Comparison of ENCODE assay signal across 12 mouse cellular contexts in genomic region chr12:89530679-89531350, GRCm38 (mm10).
DNase-seq lines count a peak whose midpoint lies in the region; ATAC-seq and TF ChIP-seq lines count a peak whose summit lies in the region.
"Had no signal": no experiment of that assay in that cellular context is flagged by ENCODE, and none has a peak within 500 bp of the region (broad histone marks: within the 10 kb centered on the region; RNA-seq: fewer than 3 reads in every experiment).

No protein-coding gene starts in this region.

- no peak overlapping the region for H3K4me3 ChIP-seq in heart, postnatal 0 days (ENCODE audit: low read depth, low read length)
- no peak overlapping the region for H3K4me3 ChIP-seq in forebrain, embryonic 12.5 days (replicated peaks)
- no peak overlapping the region for H3K4me3 ChIP-seq in kidney, embryonic 15.5 days (replicated peaks)
- H3K4me3 ChIP-seq: embryonic facial prominence, embryonic 15.5 days had no signal

- no peaks in the 10 kb centered on the region for H3K36me3 ChIP-seq in heart, postnatal 0 days (replicated peaks; ENCODE audit: control insufficient read depth, insufficient read depth, low read length)
- no peaks in the 10 kb centered on the region for H3K36me3 ChIP-seq in forebrain, embryonic 12.5 days (replicated peaks)
- H3K36me3 ChIP-seq in kidney, embryonic 15.5 days: no peaks in the 10 kb centered on the region
- H3K36me3 ChIP-seq: embryonic facial prominence, embryonic 15.5 days had no signal

- TF ChIP-seq EP300 in heart, postnatal 0 days (IDR thresholded peaks at IDR 0.05; ENCODE audit: low read depth): no peak

- 23% methylated on average over 4 of the region's 4 CpGs for WGBS in heart, postnatal 0 days
- WGBS in forebrain, embryonic 12.5 days: 3% methylated on average over 4 of the region's 4 CpGs
- WGBS in kidney, embryonic 15.5 days: 18% methylated on average over 4 of the region's 4 CpGs

- H3K27me3 ChIP-seq in heart, postnatal 0 days (ENCODE audit: control insufficient read depth, insufficient read depth, low read length): no peaks in the 10 kb centered on the region
- H3K27me3 ChIP-seq in forebrain, embryonic 12.5 days: no peaks in the 10 kb centered on the region
- H3K27me3 ChIP-seq in kidney, embryonic 15.5 days: no peaks in the 10 kb centered on the region
- H3K27me3 ChIP-seq: embryonic facial prominence, embryonic 15.5 days had no signal

- no peak for DNase-seq in heart, postnatal 0 days (ENCODE audit: low spot score)
- no peak for DNase-seq in heart, adult 11 months
- DNase-seq in R1 (ENCODE audit: low read depth, low spot score): peak; percentile 47
- DNase-seq in mesoderm, embryonic 11.5 days (ENCODE audit: low read depth, low spot score): peak; percentile 79
- no peak for DNase-seq in thymus, postnatal 36 days
- no peak for DNase-seq in testis, postnatal 10 days (ENCODE audit: low spot score)
- DNase-seq: B cell, adult 2 months; kidney, postnatal 25 days; lung, adult 18-20 months had no signal

- peak; percentile 38 for TF ChIP-seq CTCF in heart, postnatal 0 days (IDR thresholded peaks at IDR 0.05; ENCODE audit: low read depth)

- no peaks in the 10 kb centered on the region for H3K9me3 ChIP-seq in heart, postnatal 0 days (replicated peaks; ENCODE audit: control insufficient read depth, low read length)
- no peaks in the 10 kb centered on the region for H3K9me3 ChIP-seq in forebrain, embryonic 12.5 days
- H3K9me3 ChIP-seq in kidney, embryonic 15.5 days (replicated peaks): no peaks in the 10 kb centered on the region
- H3K9me3 ChIP-seq: embryonic facial prominence, embryonic 15.5 days had no signal

- ATAC-seq in heart, postnatal 0 days (ENCODE audit: insufficient read depth, low read depth): no peak
- peak; percentile 79 for ATAC-seq in forebrain, embryonic 12.5 days (ENCODE audit: low FRiP score)
- ATAC-seq in kidney, embryonic 15.5 days (replicated peaks; ENCODE audit: low FRiP score): no peak

- H3K27ac ChIP-seq in heart, postnatal 0 days (ENCODE audit: low read depth): no peak overlapping the region
- H3K27ac ChIP-seq in forebrain, embryonic 12.5 days: no peak overlapping the region
- H3K27ac ChIP-seq in kidney, embryonic 15.5 days: no peak overlapping the region
- H3K27ac ChIP-seq: embryonic facial prominence, embryonic 15.5 days had no signal

- no peak overlapping the region for H3K4me2 ChIP-seq in heart, postnatal 0 days (ENCODE audit: low read depth, low read length)
- H3K4me2 ChIP-seq in forebrain, embryonic 12.5 days: no peak overlapping the region
- H3K4me2 ChIP-seq in kidney, embryonic 15.5 days: no peak overlapping the region
- H3K4me2 ChIP-seq: embryonic facial prominence, embryonic 15.5 days had no signal

- no peaks in the 10 kb centered on the region for H3K4me1 ChIP-seq in heart, postnatal 0 days (ENCODE audit: control insufficient read depth, insufficient read depth)
- H3K4me1 ChIP-seq in forebrain, embryonic 12.5 days: peaks cover 7% of the 10 kb centered on the region; the same call in 1 of the 2 replicates
- H3K4me1 ChIP-seq in kidney, embryonic 15.5 days: no peaks in the 10 kb centered on the region
- H3K4me1 ChIP-seq: embryonic facial prominence, embryonic 15.5 days had no signal

- no peak overlapping the region for H3K9ac ChIP-seq in heart, postnatal 0 days (replicated peaks; ENCODE audit: low read depth, low read length)
- H3K9ac ChIP-seq in forebrain, embryonic 12.5 days: no peak overlapping the region
- H3K9ac ChIP-seq in kidney, embryonic 15.5 days: no peak overlapping the region
- H3K9ac ChIP-seq: embryonic facial prominence, embryonic 15.5 days had no signal

Comparison
In these comparisons a context has a peak if more than half of its experiments do, and no peak if none do; other contexts are left out.
1. DNase-seq: peak in R1 (single experiment) and mesoderm, embryonic 11.5 days (single experiment); none in heart, postnatal 0 days (single experiment), heart, adult 11 months (single experiment), thymus, postnatal 36 days (0 of 2) and testis, postnatal 10 days (single experiment).